Mouse (Mus musculus) ZHBTc4 (cell line): ENCODE data around the gene Lix1l.

Source experiments
- DNase-seq: peaks from one replicate; pipeline ENCODE4 v3.0.0-alpha.2; 2011; ENCODE audit warnings: low read depth, low spot score

The Lix1l gene

DNA sequence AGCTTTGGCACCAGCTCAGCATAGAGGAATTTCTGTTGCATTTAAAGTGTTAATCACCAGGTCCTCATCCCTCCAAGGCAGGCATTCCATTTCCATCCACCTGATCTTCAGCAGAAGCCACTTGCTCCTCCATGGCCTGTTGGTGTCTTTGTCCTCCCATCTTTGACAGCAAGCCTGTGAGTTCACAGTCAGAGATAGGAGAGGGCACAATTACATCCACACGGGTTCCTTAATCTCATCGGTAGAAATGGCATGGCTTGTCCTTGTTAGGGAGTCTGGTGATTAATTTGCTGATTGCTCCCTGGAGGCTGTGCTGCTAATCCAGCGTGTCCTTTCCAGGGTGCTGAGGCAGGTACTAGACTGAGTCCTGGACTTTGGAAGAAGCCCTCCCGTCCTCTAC, 72.6 kb downstream of the Lix1l start:
- DNase-seq: no peak

DNA sequence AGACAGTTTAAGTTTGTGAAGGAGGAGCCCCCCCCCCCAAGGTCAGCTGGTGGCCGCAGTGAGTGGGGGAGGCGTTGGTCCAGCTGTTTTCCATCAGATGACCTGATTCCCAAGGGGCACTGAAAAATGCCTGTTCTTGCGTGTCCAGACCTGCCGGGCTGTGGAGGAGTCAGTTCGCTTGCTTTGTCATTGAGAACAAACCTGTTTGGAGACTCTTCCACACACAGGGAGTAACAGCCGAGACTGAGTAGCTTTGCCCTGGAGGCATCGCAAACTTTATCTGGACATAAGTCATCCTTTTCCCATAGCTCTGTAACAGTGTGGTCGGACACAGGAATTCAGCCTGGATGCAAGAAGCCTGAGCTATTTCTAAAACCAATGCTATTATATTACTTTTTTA, 73.5 kb downstream of the Lix1l start:
- peak; percentile 52 for DNase-seq

DNA sequence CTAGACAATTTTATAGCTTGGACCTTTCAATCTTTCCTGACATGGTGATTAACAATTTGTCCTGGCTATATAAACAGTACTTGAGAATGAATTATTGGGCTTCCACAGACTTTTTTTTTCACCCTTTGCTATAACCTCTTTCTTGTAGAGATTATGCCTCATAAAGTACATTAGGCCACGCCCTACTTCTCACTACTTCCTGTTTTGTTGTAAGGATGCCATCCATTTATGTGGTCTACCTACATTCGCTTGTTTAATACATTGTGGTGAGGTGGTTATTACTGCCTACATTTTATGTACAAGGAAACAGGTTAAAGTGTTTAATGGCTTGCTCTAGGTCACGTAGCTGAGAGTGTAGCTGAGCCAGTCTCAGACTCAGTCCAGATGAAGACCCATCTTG, 74.2 kb downstream of the Lix1l start:
- no peak for DNase-seq

DNA sequence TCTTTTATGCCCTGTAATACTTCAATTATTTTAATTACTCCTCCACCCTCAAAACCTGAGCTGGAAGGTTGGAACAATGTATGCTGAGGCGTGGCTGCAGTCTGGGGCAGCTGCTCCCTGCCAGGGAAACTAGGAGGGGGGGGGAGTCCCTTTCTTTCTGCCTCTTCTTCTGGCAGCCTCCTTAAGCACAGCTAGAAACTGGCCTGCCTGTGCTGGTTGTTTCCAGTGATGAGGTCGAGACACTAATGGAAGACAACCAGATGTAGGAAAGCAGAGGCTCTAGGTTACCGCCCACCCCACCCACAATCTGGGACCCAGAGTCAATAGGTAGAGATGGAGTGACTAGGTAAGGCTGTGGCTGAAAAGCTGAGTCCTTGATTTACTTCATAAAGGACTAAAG, 74.7 kb downstream of the Lix1l start:
- peak; percentile 96 for DNase-seq
